ENCODE assay signal across 13 mouse cellular contexts in genomic region chr2:32990167-32990832, GRCm38 (mm10). TPM values are rescaled to one million over a fixed set of nuclear protein-coding genes. Genes with fewer than 3 reads are reported as not detected.
DNase-seq lines count a peak whose midpoint lies in the region; ATAC-seq and TF ChIP-seq lines count a peak whose summit lies in the region.
"Had no signal": no experiment of that assay in that cellular context is flagged by ENCODE, and none has a peak within 500 bp of the region (broad histone marks: within the 10 kb centered on the region; RNA-seq: fewer than 3 reads in every experiment).

No protein-coding gene starts in this region.

- peak; percentile 66 for TF ChIP-seq CTCF in left cerebral cortex, adult 2 months (IDR thresholded peaks at IDR 0.05)

- no peak overlapping the region for H3K27ac ChIP-seq in left cerebral cortex, adult 2 months
- H3K27ac ChIP-seq in heart, embryonic 11.5 days (ENCODE audit: low read depth, low read length), result no peak overlapping the region
- H3K27ac ChIP-seq: macrophage; neural tube, embryonic 12.5 days had no signal

- H3K4me2 ChIP-seq in heart, embryonic 11.5 days, result no peak overlapping the region
- H3K4me2 ChIP-seq: heart, embryonic 12.5 days; neural tube, embryonic 12.5 days had no signal

- no peaks in the 10 kb centered on the region for H3K4me1 ChIP-seq in heart, embryonic 11.5 days (ENCODE audit: control insufficient read depth, insufficient read depth, low read length)
- H3K4me1 ChIP-seq: heart, embryonic 12.5 days; neural tube, embryonic 12.5 days had no signal

- intact Hi-C loops in left cerebral cortex, adult 2 months (cut with DNase I), result loop anchor here (5.0 to 10.0 kb wide), 2 partner anchors 142 to 415 kb away; partner anchors contain the start of gene Garnl3
- intact Hi-C loops in left cerebral cortex, postnatal 10 days (cut with DNase I), result no loop called here

- WGBS in heart, embryonic 11.5 days (ENCODE audit: insufficient replicate concordance), result 51% methylated on average over 13 of the region's 13 CpGs

- ATAC-seq in heart, embryonic 11.5 days (replicated peaks; ENCODE audit: insufficient number of reproducible peaks, low FRiP score, low TSS enrichment), result no peak

- H3K9me3 ChIP-seq in heart, embryonic 11.5 days (replicated peaks; ENCODE audit: control insufficient read depth, low read length), result no peaks in the 10 kb centered on the region
- H3K9me3 ChIP-seq: heart, embryonic 12.5 days; neural tube, embryonic 12.5 days had no signal

- H3K36me3 ChIP-seq in heart, embryonic 11.5 days (ENCODE audit: control insufficient read depth, insufficient read depth, low read length), result no peaks in the 10 kb centered on the region
- H3K36me3 ChIP-seq: heart, embryonic 12.5 days; neural tube, embryonic 12.5 days had no signal

- no peak overlapping the region for H3K9ac ChIP-seq in heart, embryonic 11.5 days (ENCODE audit: low read depth, low read length)
- H3K9ac ChIP-seq: heart, embryonic 12.5 days; neural tube, embryonic 12.5 days had no signal

- H3K4me3 ChIP-seq in left cerebral cortex, adult 2 months, result no peak overlapping the region
- no peak overlapping the region for H3K4me3 ChIP-seq in heart, embryonic 11.5 days (ENCODE audit: low read depth, low read length)
- H3K4me3 ChIP-seq: erythroblast, embryonic 14.5 days; heart, embryonic 12.5 days; neural tube, embryonic 12.5 days had no signal

- H3K27me3 ChIP-seq in heart, embryonic 11.5 days (ENCODE audit: control insufficient read depth, insufficient read depth, low read length), result no peaks in the 10 kb centered on the region
- H3K27me3 ChIP-seq: heart, embryonic 12.5 days; neural tube, embryonic 12.5 days had no signal

- peak; percentile 27 for DNase-seq in adrenal gland, postnatal 14 days
- DNase-seq in adrenal gland, adult 18-20 months (ENCODE audit: low spot score in 2 of 2), result no peak
- DNase-seq in left cerebral cortex, adult 2 months (ENCODE audit: extremely low spot score in 1 of 2, low spot score in 2 of 2), result no peak
- DNase-seq in left cerebral cortex, postnatal 10 days (ENCODE audit: extremely low spot score in 1 of 2, low spot score in 2 of 2), result no peak
- peak; percentile 68 for DNase-seq in ES-CJ7 (ENCODE audit: low read depth, low spot score)
- peak; percentile 61 for DNase-seq in embryo, embryonic 11 days
- no peak for DNase-seq in adrenal gland, postnatal 36 days
- DNase-seq: kidney, adult 9 months had no signal

RNA-seq across cellular contexts. Expression of gene Slc2a8, which starts 8.4 kb away (rescaled TPM):
- total RNA-seq in adrenal gland, postnatal 14 days (2021), result 18.3 and 20.8 TPM in 2 replicates
- total RNA-seq in adrenal gland, adult 18-20 months (2021), result 10 to 100 TPM; 15.7 to 17.2 TPM
- total RNA-seq in left cerebral cortex, adult 2 months (2021), result 10 to 100 TPM; 23.9 to 26.7 TPM
- 10 to 100 TPM; 22.5 to 25.4 TPM for total RNA-seq in left cerebral cortex, postnatal 10 days (2021)
- total RNA-seq in adrenal gland, postnatal 36 days (2021), result 10 to 100 TPM; 18.8 to 19.4 TPM
- polyA plus RNA-seq in heart, embryonic 11.5 days (2014; fragmentation: Nextera tagmentation; extraction: Ambion mirVana), result 12.1 and 13.2 TPM in 2 replicates

RNA-seq across cellular contexts. Expression of gene Lrsam1, which starts 28.9 kb away (rescaled TPM):
- 14.1 and 17.2 TPM in 2 replicates for total RNA-seq in adrenal gland, postnatal 14 days (2021)
- 10 to 100 TPM; 16.6 to 23.4 TPM for total RNA-seq in adrenal gland, adult 18-20 months (2021)
- 10 to 100 TPM; 37.6 to 38.2 TPM for total RNA-seq in left cerebral cortex, adult 2 months (2021)
- total RNA-seq in left cerebral cortex, postnatal 10 days (2021), result 10 to 100 TPM; 36.3 to 38.9 TPM
- 10 to 100 TPM; 18.4 to 27.1 TPM for total RNA-seq in adrenal gland, postnatal 36 days (2021)
- polyA plus RNA-seq in heart, embryonic 11.5 days (2014; fragmentation: Nextera tagmentation; extraction: Ambion mirVana), result 6.7 and 7.4 TPM in 2 replicates

RNA-seq across cellular contexts. Expression of gene Rpl12, which starts 28.9 kb away (rescaled TPM):
- 155 and 192 TPM in 2 replicates for total RNA-seq in adrenal gland, postnatal 14 days (2021)
- 100 to 1,000 TPM; 162 to 167 TPM for total RNA-seq in adrenal gland, adult 18-20 months (2021)
- total RNA-seq in left cerebral cortex, adult 2 months (2021), result 100 to 1,000 TPM; 110 to 129 TPM
- total RNA-seq in left cerebral cortex, postnatal 10 days (2021), result 100 to 1,000 TPM; 145 to 166 TPM
- 100 to 1,000 TPM; 165 to 189 TPM for total RNA-seq in adrenal gland, postnatal 36 days (2021)
- 131 and 158 TPM in 2 replicates for polyA plus RNA-seq in heart, embryonic 11.5 days (2014; fragmentation: Nextera tagmentation; extraction: Ambion mirVana)

Comparison
In these comparisons a context has a peak if more than half of its experiments do, and no peak if none do; other contexts are left out.
1. DNase-seq: peak in adrenal gland, postnatal 14 days (single experiment), ES-CJ7 (single experiment) and embryo, embryonic 11 days (single experiment); none in adrenal gland, adult 18-20 months (0 of 2), left cerebral cortex, adult 2 months (0 of 2), left cerebral cortex, postnatal 10 days (0 of 2) and adrenal gland, postnatal 36 days (0 of 2).